Mouse (Mus musculus) cerebellum, adult 9-10 months (tissue): ENCODE results near the gene Rasgrp1.

Experiments used
- DNase-seq: peaks from one replicate; pipeline ENCODE4 v3.0.0; 2022

Rasgrp1 gene

GRCm38 (mm10) chr2:117342547-117343239 lies at the start of gene Rasgrp1:
Gene Rasgrp1 (minus strand): TSS chr2:117343001.
- no peak for DNase-seq

- DNase-seq = no peak
These were observed 47.4 kb upstream of the Rasgrp1 start for GRCm38 (mm10) chr2:117389925-117390892.

- DNase-seq = no peak
These were observed 46.7 kb upstream of the Rasgrp1 start for GRCm38 (mm10) chr2:117389460-117389859.

GRCm38 (mm10) chr2:117388121-117388520 lies 45.3 kb upstream of the Rasgrp1 start:
- DNase-seq = no peak

GRCm38 (mm10) chr2:117386981-117387705 lies 44.3 kb upstream of the Rasgrp1 start:
- no peak for DNase-seq

- no peak for DNase-seq
These were observed 43.3 kb upstream of the Rasgrp1 start for GRCm38 (mm10) chr2:117386036-117386590.

- peak; percentile 5 for DNase-seq
These were observed 38.5 kb upstream of the Rasgrp1 start for GRCm38 (mm10) chr2:117381314-117381713.

- DNase-seq = no peak
These were observed 31.6 kb upstream of the Rasgrp1 start for GRCm38 (mm10) chr2:117374293-117374830.

GRCm38 (mm10) chr2:117371706-117372105 lies 28.9 kb upstream of the Rasgrp1 start:
- DNase-seq = no peak

GRCm38 (mm10) chr2:117366478-117366877 lies 23.7 kb upstream of the Rasgrp1 start:
- DNase-seq = peak; percentile 14

GRCm38 (mm10) chr2:117364056-117364455 lies 21.3 kb upstream of the Rasgrp1 start:
- DNase-seq = no peak

- no peak for DNase-seq
These were observed 15.1 kb upstream of the Rasgrp1 start for GRCm38 (mm10) chr2:117357939-117358338.

- DNase-seq = no peak
These were observed 9.7 kb upstream of the Rasgrp1 start for GRCm38 (mm10) chr2:117352305-117353123.

- no peak for DNase-seq
These were observed 7.3 kb upstream of the Rasgrp1 start for GRCm38 (mm10) chr2:117350138-117350537.

- no peak for DNase-seq
These were observed 431 bp upstream of the Rasgrp1 start for GRCm38 (mm10) chr2:117343240-117343624.

- DNase-seq = no peak
These were observed 683 bp downstream of the Rasgrp1 start for GRCm38 (mm10) chr2:117342090-117342546.

- no peak for DNase-seq
These were observed 4.3 kb downstream of the Rasgrp1 start for GRCm38 (mm10) chr2:117338501-117338900.

GRCm38 (mm10) chr2:117337902-117338301 lies 4.9 kb downstream of the Rasgrp1 start:
- DNase-seq = no peak

- DNase-seq = no peak
These were observed 5.7 kb downstream of the Rasgrp1 start for GRCm38 (mm10) chr2:117336946-117337665.

- DNase-seq = no peak
These were observed 7.1 kb downstream of the Rasgrp1 start for GRCm38 (mm10) chr2:117335552-117336188.
